Mouse (Mus musculus) forebrain, embryonic 11.5 days (tissue): ENCODE measurements at regions not wholly inside any gene's neighbourhood (a gene's known extent, or its start where the extent isn't known, plus 50 kb on each side); places are given as distances from the start of the nearest gene placed in this dataset.

Experiments
- ATAC-seq: fragments of 200-750 bp; cut with Nextera tagmentation; replicated peaks from 2 replicates; pipeline ENCODE4 v1.8.0; 2017; ENCODE audit warnings: moderate TSS enrichment; ENCODE audit not compliant: low FRiP score
- DNase-seq: peaks from one replicate; pipeline ENCODE4 v3.0.0-alpha.2; 2017; ENCODE audit warnings: low spot score
- H3K27ac ChIP-seq: fragments of 300-500 bp; sonication (generic); 2 replicates; pipeline ENCODE4 v1.5.1; 2014; ENCODE audit warnings: low read depth, low read length
- H3K27me3 ChIP-seq: fragments of 300-500 bp; sonication (generic); 2 replicates; pipeline ENCODE4 v1.6.1; 2014; ENCODE audit warnings: mild to moderate bottlenecking, low read length, mixed read lengths; ENCODE audit not compliant: control insufficient read depth, insufficient read depth
- H3K36me3 ChIP-seq: fragments of 300-500 bp; sonication (generic); 2 replicates; pipeline ENCODE4 v1.6.1; 2014; ENCODE audit warnings: mild to moderate bottlenecking, low read length, moderate library complexity, mixed read lengths; ENCODE audit not compliant: control insufficient read depth, insufficient read depth
- H3K4me1 ChIP-seq: fragments of 300-500 bp; sonication (generic); replicated peaks from 2 replicates; pipeline ENCODE4 v1.6.1; 2014; ENCODE audit warnings: low read length, mixed read lengths; ENCODE audit not compliant: control insufficient read depth, insufficient read depth
- H3K4me2 ChIP-seq: fragments of 300-500 bp; sonication (generic); 2 replicates; pipeline ENCODE4 v1.6.1; 2014; ENCODE audit warnings: low read depth, mild to moderate bottlenecking, low read length, moderate library complexity, mixed read lengths; ENCODE audit not compliant: severe bottlenecking
- H3K4me3 ChIP-seq: fragments of 300-500 bp; sonication (generic); 2 replicates; pipeline ENCODE4 v1.5.1; 2014; ENCODE audit warnings: low read depth, low read length
- H3K9ac ChIP-seq: fragments of 300-500 bp; sonication (generic); 2 replicates; pipeline ENCODE4 v1.6.1; 2014; ENCODE audit warnings: low read length
- H3K9me3 ChIP-seq: fragments of 300-500 bp; sonication (generic); 2 replicates; pipeline ENCODE4 v1.6.1; 2016; ENCODE audit warnings: low read length, mixed read lengths; ENCODE audit not compliant: control insufficient read depth
- WGBS: fragments of 180-500 bp; shearing (Covaris S2); extraction: QIAGEN DNeasy Blood & Tissue Kit; methylation state at CpG from one replicate; pipeline ENCODE4 v1.1.7; 2014; 5-methylcytosine and 5-hydroxymethylcytosine counted together

GRCm38 (mm10) chr16:86340311-86340710, 438.7 kb upstream of the Adamts5 start:
- no peak overlapping the region for H3K27ac ChIP-seq
- H3K36me3 ChIP-seq, result no peaks in the 10 kb centered on the region
- no peak for DNase-seq
- H3K27me3 ChIP-seq, result no peaks in the 10 kb centered on the region
- H3K4me1 ChIP-seq, result no peaks in the 10 kb centered on the region
- WGBS, result 78% methylated on average over 2 of the region's 2 CpGs
- no peak overlapping the region for H3K4me2 ChIP-seq
- H3K4me3 ChIP-seq, result no peak overlapping the region
- H3K9ac ChIP-seq, result no peak overlapping the region
- ATAC-seq, result no peak
- no peaks in the 10 kb centered on the region for H3K9me3 ChIP-seq

GRCm38 (mm10) chr16:86325406-86325805, 423.8 kb upstream of the Adamts5 start:
- no peak for ATAC-seq
- no peak for DNase-seq
- no peak overlapping the region for H3K4me2 ChIP-seq
- H3K36me3 ChIP-seq, result no peaks in the 10 kb centered on the region
- H3K4me1 ChIP-seq, result no peaks in the 10 kb centered on the region
- 89% methylated on average over 2 of the region's 2 CpGs for WGBS
- H3K9me3 ChIP-seq, result no peaks in the 10 kb centered on the region
- H3K4me3 ChIP-seq, result no peak overlapping the region
- no peaks in the 10 kb centered on the region for H3K27me3 ChIP-seq
- no peak overlapping the region for H3K9ac ChIP-seq
- H3K27ac ChIP-seq, result no peak overlapping the region

GRCm38 (mm10) chr16:86318898-86319297, 417.3 kb upstream of the Adamts5 start:
- ATAC-seq (no peak), DNase-seq (no peak)
- no peak overlapping the region for H3K9ac ChIP-seq
- H3K36me3 ChIP-seq, result no peaks in the 10 kb centered on the region
- no peaks in the 10 kb centered on the region for H3K9me3 ChIP-seq
- no peak overlapping the region for H3K4me3 ChIP-seq
- no peaks in the 10 kb centered on the region for H3K27me3 ChIP-seq
- H3K4me1 ChIP-seq, result no peaks in the 10 kb centered on the region
- H3K4me2 ChIP-seq, result no peak overlapping the region
- H3K27ac ChIP-seq, result no peak overlapping the region
- 73% methylated on average over 2 of the region's 2 CpGs for WGBS

GRCm38 (mm10) chr16:86309696-86310095, 408.1 kb upstream of the Adamts5 start:
- no peaks in the 10 kb centered on the region for H3K4me1 ChIP-seq
- no peak for DNase-seq
- H3K27ac ChIP-seq, result no peak overlapping the region
- H3K9me3 ChIP-seq, result no peaks in the 10 kb centered on the region
- no peak overlapping the region for H3K4me2 ChIP-seq
- ATAC-seq, result no peak
- H3K36me3 ChIP-seq, result no peaks in the 10 kb centered on the region
- no peak overlapping the region for H3K9ac ChIP-seq
- no peaks in the 10 kb centered on the region for H3K27me3 ChIP-seq
- H3K4me3 ChIP-seq, result no peak overlapping the region
- WGBS, result 83% methylated on average over 2 of the region's 2 CpGs

- H3K27me3 ChIP-seq, result no peaks in the 10 kb centered on the region
- H3K4me2 ChIP-seq, result no peak overlapping the region
- no peaks in the 10 kb centered on the region for H3K36me3 ChIP-seq
- H3K4me1 ChIP-seq, result no peaks in the 10 kb centered on the region
- H3K27ac ChIP-seq, result no peak overlapping the region
- no peak overlapping the region for H3K4me3 ChIP-seq
- WGBS, result 88% methylated on average over 2 of the region's 2 CpGs
- no peak overlapping the region for H3K9ac ChIP-seq
- no peak for ATAC-seq
- DNase-seq, result no peak
- no peaks in the 10 kb centered on the region for H3K9me3 ChIP-seq
Observed at GRCm38 (mm10) chr16:86303869-86304268, 402.2 kb upstream of the Adamts5 start.

GRCm38 (mm10) chr16:86302451-86303145, 401.0 kb upstream of the Adamts5 start:
- Histone ChIP-seq H3K4me2 (no peak overlapping the region), H3K9me3 (no peaks in the 10 kb centered on the region), H3K4me1 (no peaks in the 10 kb centered on the region), H3K27ac (no peak overlapping the region), H3K4me3 (no peak overlapping the region), H3K9ac (no peak overlapping the region), H3K36me3 (no peaks in the 10 kb centered on the region), H3K27me3 (no peaks in the 10 kb centered on the region)
- ATAC-seq (peak; percentile 51; the same call in 1 of the 2 replicates), DNase-seq (no peak)
- 77% methylated on average over 3 of the region's 3 CpGs for WGBS

GRCm38 (mm10) chr16:86294436-86294835, 392.8 kb upstream of the Adamts5 start:
- H3K27me3 ChIP-seq, result no peaks in the 10 kb centered on the region
- H3K4me2 ChIP-seq, result no peak overlapping the region
- ATAC-seq, result no peak
- H3K4me3 ChIP-seq, result no peak overlapping the region
- no peaks in the 10 kb centered on the region for H3K9me3 ChIP-seq
- no peak overlapping the region for H3K27ac ChIP-seq
- no peaks in the 10 kb centered on the region for H3K4me1 ChIP-seq
- DNase-seq, result no peak
- H3K36me3 ChIP-seq, result no peaks in the 10 kb centered on the region
- H3K9ac ChIP-seq, result no peak overlapping the region
- 92% methylated on average over 2 of the region's 2 CpGs for WGBS

GRCm38 (mm10) chr16:86281326-86281725, 379.7 kb upstream of the Adamts5 start:
- WGBS, result 92% methylated on average over 2 of the region's 2 CpGs
- Histone ChIP-seq H3K27ac (no peak overlapping the region), H3K9me3 (no peaks in the 10 kb centered on the region), H3K9ac (no peak overlapping the region), H3K4me2 (no peak overlapping the region), H3K27me3 (no peaks in the 10 kb centered on the region), H3K4me3 (no peak overlapping the region), H3K4me1 (no peaks in the 10 kb centered on the region), H3K36me3 (no peaks in the 10 kb centered on the region)
- no peak for ATAC-seq
- DNase-seq, result no peak

GRCm38 (mm10) chr16:86277031-86277430, 375.4 kb upstream of the Adamts5 start:
- H3K9me3 ChIP-seq, result no peaks in the 10 kb centered on the region
- ATAC-seq, result no peak
- no peak overlapping the region for H3K27ac ChIP-seq
- DNase-seq, result no peak
- no peaks in the 10 kb centered on the region for H3K4me1 ChIP-seq
- H3K4me2 ChIP-seq, result no peak overlapping the region
- H3K4me3 ChIP-seq, result no peak overlapping the region
- 89% methylated on average over 1 of the region's 1 CpGs for WGBS
- H3K27me3 ChIP-seq, result no peaks in the 10 kb centered on the region
- no peaks in the 10 kb centered on the region for H3K36me3 ChIP-seq
- H3K9ac ChIP-seq, result no peak overlapping the region
